Mouse (Mus musculus) ES-Bruce4 (cell line): ENCODE measurements around the gene Ctnna3. TPM values are rescaled to one million over a fixed set of nuclear protein-coding genes. Genes with fewer than 3 reads are reported as not detected.

ENCODE experiments used
- H3K27ac ChIP-seq: 2 replicates; pipeline ENCODE4 v1.5.1; 2012; ENCODE audit warnings: low read length, inconsistent platforms; ENCODE audit not compliant: insufficient read depth
- H3K27me3 ChIP-seq: 2 replicates; pipeline ENCODE4 v1.6.1; 2012; ENCODE audit warnings: mild to moderate bottlenecking, low read length, inconsistent platforms; ENCODE audit not compliant: control insufficient read depth, poor library complexity, insufficient read depth, severe bottlenecking
- H3K36me3 ChIP-seq: 2 replicates; pipeline ENCODE4 v1.6.1; 2012; ENCODE audit warnings: inconsistent platforms, mild to moderate bottlenecking, low read length, moderate library complexity; ENCODE audit not compliant: control insufficient read depth, poor library complexity, insufficient read depth, severe bottlenecking
- H3K4me1 ChIP-seq: one replicate; pipeline ENCODE4 v1.8.1; 2011; ENCODE audit warnings: low read length; ENCODE audit not compliant: control insufficient read depth, insufficient read depth
- H3K4me3 ChIP-seq: 2 replicates; pipeline ENCODE4 v1.5.1; 2011; ENCODE audit warnings: low read depth, mild to moderate bottlenecking, low read length
- H3K9ac ChIP-seq: 2 replicates; pipeline ENCODE4 v1.6.1; 2012; ENCODE audit warnings: low read depth, mild to moderate bottlenecking, inconsistent platforms; ENCODE audit not compliant: poor library complexity, severe bottlenecking
- H3K9me3 ChIP-seq: replicated peaks from 2 replicates; pipeline ENCODE4 v1.6.1; 2012; ENCODE audit warnings: mild to moderate bottlenecking, low read length, inconsistent platforms; ENCODE audit not compliant: control insufficient read depth, poor library complexity, insufficient read depth, severe bottlenecking
- CTCF ChIP-seq: IDR thresholded peaks from one replicate; pipeline ENCODE4 v1.8.1; 2011; ENCODE audit warnings: low read depth, low read length
- EP300 ChIP-seq: IDR thresholded peaks from 2 replicates; pipeline ENCODE4 v1.6.1; 2011; ENCODE audit warnings: low read depth, low read length; ENCODE audit not compliant: insufficient read depth
- POLR2A ChIP-seq: IDR thresholded peaks from one replicate; pipeline ENCODE4 v1.8.1; 2011; ENCODE audit warnings: low read length; ENCODE audit not compliant: insufficient read depth
- polyA plus RNA-seq: library from polyadenylated mRNA; stranded (reverse); fragments of >200 nt; gene quantifications from 2 replicates; pipeline ENCODE4 v1.2.4, GENCODE M21; 2011; ENCODE audit warnings: low read depth; ENCODE audit not compliant: missing spikeins, insufficient read depth, insufficient read length

The Ctnna3 gene
- polyA plus RNA-seq, 1 experiment = not detected

- no peak overlapping the region for H3K4me3 ChIP-seq
- H3K27ac ChIP-seq = no peak overlapping the region
- H3K36me3 ChIP-seq = no peaks in the 10 kb centered on the region
- H3K27me3 ChIP-seq = no peaks in the 10 kb centered on the region
- no peaks in the 10 kb centered on the region for H3K4me1 ChIP-seq
- TF ChIP-seq EP300 (no peak), CTCF (no peak), POLR2A (no peak)
- no peak overlapping the region for H3K9ac ChIP-seq
- H3K9me3 ChIP-seq = no peaks in the 10 kb centered on the region
Measured at GRCm38 (mm10) chr10:64636760-64637159, 1206.9 kb downstream of the Ctnna3 start.

GRCm38 (mm10) chr10:64639061-64639460 lies 1209.2 kb downstream of the Ctnna3 start:
- no peaks in the 10 kb centered on the region for H3K4me1 ChIP-seq

GRCm38 (mm10) chr10:64641093-64641492 lies 1211.2 kb downstream of the Ctnna3 start:
- Histone ChIP-seq H3K27ac (no peak overlapping the region), H3K36me3 (no peaks in the 10 kb centered on the region), H3K9me3 (no peaks in the 10 kb centered on the region), H3K4me3 (no peak overlapping the region), H3K4me1 (no peaks in the 10 kb centered on the region), H3K9ac (no peak overlapping the region), H3K27me3 (no peaks in the 10 kb centered on the region)
- TF ChIP-seq POLR2A (no peak), EP300 (no peak), CTCF (no peak)

More at GRCm38 (mm10) chr10:64639061-64639460, 1209.2 kb downstream of the Ctnna3 start:
- Histone ChIP-seq H3K27ac (no peak overlapping the region), H3K9me3 (no peaks in the 10 kb centered on the region), H3K4me3 (no peak overlapping the region), H3K27me3 (no peaks in the 10 kb centered on the region), H3K9ac (no peak overlapping the region), H3K36me3 (no peaks in the 10 kb centered on the region)
- TF ChIP-seq CTCF = no peak
- TF ChIP-seq EP300 = no peak
- TF ChIP-seq POLR2A = no peak

- H3K27me3 ChIP-seq = no peaks in the 10 kb centered on the region
- no peak overlapping the region for H3K27ac ChIP-seq
- TF ChIP-seq POLR2A (no peak), EP300 (no peak), CTCF (no peak)
- no peaks in the 10 kb centered on the region for H3K36me3 ChIP-seq
- no peaks in the 10 kb centered on the region for H3K9me3 ChIP-seq
- H3K4me1 ChIP-seq = no peaks in the 10 kb centered on the region
- H3K9ac ChIP-seq = no peak overlapping the region
- no peak overlapping the region for H3K4me3 ChIP-seq
Measured at GRCm38 (mm10) chr10:64641576-64641975, 1211.7 kb downstream of the Ctnna3 start.

- Histone ChIP-seq H3K9me3 (no peaks in the 10 kb centered on the region), H3K4me3 (no peak overlapping the region), H3K9ac (no peak overlapping the region), H3K27me3 (no peaks in the 10 kb centered on the region), H3K4me1 (no peaks in the 10 kb centered on the region), H3K36me3 (no peaks in the 10 kb centered on the region), H3K27ac (no peak overlapping the region)
- TF ChIP-seq POLR2A (no peak), CTCF (no peak), EP300 (no peak)
Measured at GRCm38 (mm10) chr10:64643976-64644375, 1214.1 kb downstream of the Ctnna3 start.

GRCm38 (mm10) chr10:64661190-64661589 lies 1231.3 kb downstream of the Ctnna3 start:
- no peaks in the 10 kb centered on the region for H3K36me3 ChIP-seq
- TF ChIP-seq EP300 (no peak), POLR2A (no peak), CTCF (no peak)
- H3K4me3 ChIP-seq = no peak overlapping the region
- no peaks in the 10 kb centered on the region for H3K4me1 ChIP-seq
- no peak overlapping the region for H3K9ac ChIP-seq
- H3K27ac ChIP-seq = no peak overlapping the region
- no peaks in the 10 kb centered on the region for H3K27me3 ChIP-seq
- H3K9me3 ChIP-seq = no peaks in the 10 kb centered on the region
